Mouse (Mus musculus) neural tube, embryonic 15.5 days (tissue): ENCODE measurements around the gene 4931423N10Rik. TPM values are rescaled to one million over a fixed set of nuclear protein-coding genes. Genes with fewer than 3 reads are reported as not detected.
"Not testable (repeated sequence)": the region's sequence is repeated elsewhere in the genome, so short reads cannot be mapped to it uniquely, and the experiment has no call there.

Experiments
- ATAC-seq: fragments of 200-750 bp; cut with Nextera tagmentation; 2 replicates; pipeline ENCODE4 v1.8.0; 2017; ENCODE audit warnings: mild to moderate bottlenecking, moderate TSS enrichment, moderate library complexity; ENCODE audit not compliant: low FRiP score
- H3K27ac ChIP-seq: fragments of 300-500 bp; sonication (generic); replicated peaks from 2 replicates; pipeline ENCODE4 v1.5.1; 2015; ENCODE audit warnings: mild to moderate bottlenecking, inconsistent platforms
- H3K27me3 ChIP-seq: fragments of 300-500 bp; sonication (generic); replicated peaks from 2 replicates; pipeline ENCODE4 v1.6.1; 2015; ENCODE audit warnings: inconsistent platforms
- H3K36me3 ChIP-seq: fragments of 300-500 bp; sonication (generic); 2 replicates; pipeline ENCODE4 v1.6.1; 2015; ENCODE audit warnings: inconsistent platforms
- H3K4me1 ChIP-seq: fragments of 300-500 bp; sonication (generic); 2 replicates; pipeline ENCODE4 v1.6.1; 2015; ENCODE audit warnings: inconsistent platforms
- H3K4me2 ChIP-seq: fragments of 300-500 bp; sonication (generic); 2 replicates; pipeline ENCODE4 v1.6.1; 2015; ENCODE audit warnings: inconsistent platforms, mild to moderate bottlenecking, moderate library complexity
- H3K4me3 ChIP-seq: fragments of 300-500 bp; sonication (generic); replicated peaks from 2 replicates; pipeline ENCODE4 v1.5.1; 2015; ENCODE audit warnings: mild to moderate bottlenecking, inconsistent platforms
- H3K9ac ChIP-seq: fragments of 300-500 bp; sonication (generic); replicated peaks from 2 replicates; pipeline ENCODE4 v1.6.1; 2015; ENCODE audit warnings: mild to moderate bottlenecking, inconsistent platforms
- H3K9me3 ChIP-seq: fragments of 300-500 bp; sonication (generic); replicated peaks from 2 replicates; pipeline ENCODE4 v1.6.1; 2016; ENCODE audit warnings: inconsistent platforms
- WGBS: fragments of 180-500 bp; shearing (Covaris S2); methylation state at CpG from one replicate; pipeline ENCODE4 v1.1.7; 2015; ENCODE audit warnings: mixed read lengths; 5-methylcytosine and 5-hydroxymethylcytosine counted together
- polyA plus RNA-seq: library from polyadenylated mRNA; unstranded; fragments of >200 nt; fragmentation: Nextera tagmentation; extraction: Ambion mirVana; gene quantifications from 2 replicates; pipeline ENCODE4 v1.2.1, GENCODE M21; 2015

4931423N10Rik gene
- polyA plus RNA-seq, result 0.10 TPM in 1 of 2 replicates, not detected in the other

DNA sequence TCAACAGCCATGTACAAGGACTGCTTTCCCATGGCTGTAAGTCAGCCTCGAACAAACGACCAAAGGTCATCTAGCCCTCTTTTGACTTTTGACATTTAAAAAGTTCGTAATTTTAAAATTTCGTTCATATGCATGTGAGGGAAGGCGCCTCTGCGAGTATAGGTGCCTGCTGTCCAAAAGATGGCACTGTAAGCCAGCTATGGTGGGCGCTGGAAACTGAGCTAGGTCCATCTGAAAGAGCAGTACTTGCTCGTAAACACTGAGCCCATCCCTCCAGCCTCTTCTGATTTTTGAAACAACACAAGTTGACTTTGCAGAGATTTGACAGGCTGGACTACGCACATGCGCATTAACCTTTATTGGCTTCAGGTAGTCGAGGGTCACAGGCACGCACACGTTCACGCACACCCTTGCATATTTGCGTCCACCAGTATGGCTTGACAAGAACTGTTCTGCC is at the start of gene 4931423N10Rik:
Gene 4931423N10Rik, plus strand, starts transcription at position 407 of the 457 bp plus-strand sequence.
- no peaks in the 10 kb centered on the region for H3K27me3 ChIP-seq
- no peak within 1 kb of the TSS for H3K4me3 ChIP-seq
- H3K9me3 ChIP-seq, result no peaks in the 10 kb centered on the region
- no peak for ATAC-seq
- H3K27ac ChIP-seq, result no peak within 1 kb of the TSS
- WGBS, result 81% methylated on average over 15 of the region's 15 CpGs
- H3K4me2 ChIP-seq, result no peak within 1 kb of the TSS
- no peaks in the 10 kb centered on the region for H3K36me3 ChIP-seq
- H3K4me1 ChIP-seq, result no peaks in the 10 kb centered on the region
- no peak within 1 kb of the TSS for H3K9ac ChIP-seq

DNA sequence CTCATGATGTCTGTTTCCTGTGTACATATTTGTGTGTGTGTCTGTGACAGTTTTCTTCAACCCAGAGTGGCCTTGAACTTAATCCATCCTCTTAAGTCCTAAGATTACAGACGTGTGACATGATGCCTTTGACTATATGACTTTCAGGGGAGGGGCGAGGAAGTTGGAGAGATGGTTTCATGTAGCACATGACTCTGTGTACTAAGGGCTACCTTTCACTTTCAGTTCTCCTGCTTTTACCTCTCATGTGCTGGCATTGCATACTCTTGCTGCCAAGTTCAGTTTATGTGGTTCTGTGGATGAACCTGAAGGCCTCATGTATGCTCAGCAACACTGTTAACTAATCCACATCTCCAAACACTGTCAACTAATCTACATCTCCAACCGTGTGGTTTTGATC is 35.0 kb upstream of the 4931423N10Rik start:
- no peaks in the 10 kb centered on the region for H3K27me3 ChIP-seq
- no peaks in the 10 kb centered on the region for H3K4me1 ChIP-seq
- no peak overlapping the region for H3K9ac ChIP-seq
- no peak overlapping the region for H3K4me3 ChIP-seq
- ATAC-seq, result no peak
- WGBS, result 95% methylated on average over 3 of the region's 3 CpGs
- no peak overlapping the region for H3K4me2 ChIP-seq
- no peaks in the 10 kb centered on the region for H3K9me3 ChIP-seq
- H3K36me3 ChIP-seq, result peaks cover 66% of the 10 kb centered on the region
- no peak overlapping the region for H3K27ac ChIP-seq

DNA sequence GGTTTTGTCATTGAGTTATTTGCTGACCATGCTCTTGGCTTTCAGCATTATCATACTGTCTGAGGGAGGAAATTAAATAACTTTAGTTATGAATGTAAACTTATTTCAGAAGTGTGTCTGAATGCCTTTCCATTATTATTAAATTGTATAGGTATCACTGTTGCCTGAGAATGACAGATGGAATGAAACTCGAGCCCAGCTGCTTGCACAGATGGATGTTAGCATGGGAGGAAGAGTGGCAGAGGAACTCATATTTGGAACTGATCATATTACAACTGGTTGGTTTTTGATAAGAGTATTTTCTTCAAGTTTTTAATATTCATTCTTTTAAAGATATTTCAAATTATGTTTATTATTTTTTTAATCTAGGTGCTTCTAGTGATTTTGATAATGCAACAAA is 12.9 kb upstream of the 4931423N10Rik start:
- WGBS, result 83% methylated on average over 1 of the region's 1 CpGs
- H3K27ac ChIP-seq, result no peak overlapping the region
- H3K9me3 ChIP-seq, result no peaks in the 10 kb centered on the region
- H3K9ac ChIP-seq, result no peak overlapping the region
- ATAC-seq, result no peak
- peaks cover 61% of the 10 kb centered on the region for H3K36me3 ChIP-seq
- no peak overlapping the region for H3K4me3 ChIP-seq
- H3K4me2 ChIP-seq, result no peak overlapping the region
- H3K27me3 ChIP-seq, result no peaks in the 10 kb centered on the region
- no peaks in the 10 kb centered on the region for H3K4me1 ChIP-seq

DNA sequence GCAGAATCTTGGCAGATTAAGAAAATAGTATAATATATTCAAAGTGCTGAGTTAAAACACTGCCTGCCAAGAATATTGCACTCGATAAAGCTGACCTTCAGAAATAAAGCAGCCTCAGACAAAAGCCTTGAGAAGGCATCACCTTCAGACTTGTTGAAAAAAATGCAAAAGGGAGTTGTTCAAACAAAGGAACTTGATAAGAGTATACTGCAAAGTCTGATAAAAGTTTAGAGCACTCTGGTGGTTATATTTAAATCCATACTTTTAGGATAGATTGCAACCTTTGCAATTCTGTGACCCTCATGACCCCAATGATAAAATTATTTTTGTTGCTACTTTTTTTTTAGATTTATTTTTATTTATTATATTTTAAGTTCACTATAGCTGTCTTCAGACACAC is 6.2 kb upstream of the 4931423N10Rik start:
- no peaks in the 10 kb centered on the region for H3K4me1 ChIP-seq
- WGBS, result 92% methylated on average over 1 of the region's 1 CpGs
- H3K27ac ChIP-seq, result no peak overlapping the region
- ATAC-seq, result no peak
- H3K9ac ChIP-seq, result no peak overlapping the region
- H3K4me2 ChIP-seq, result no peak overlapping the region
- no peaks in the 10 kb centered on the region for H3K27me3 ChIP-seq
- no peak overlapping the region for H3K4me3 ChIP-seq
- H3K9me3 ChIP-seq, result no peaks in the 10 kb centered on the region
- peaks cover 28% of the 10 kb centered on the region for H3K36me3 ChIP-seq

DNA sequence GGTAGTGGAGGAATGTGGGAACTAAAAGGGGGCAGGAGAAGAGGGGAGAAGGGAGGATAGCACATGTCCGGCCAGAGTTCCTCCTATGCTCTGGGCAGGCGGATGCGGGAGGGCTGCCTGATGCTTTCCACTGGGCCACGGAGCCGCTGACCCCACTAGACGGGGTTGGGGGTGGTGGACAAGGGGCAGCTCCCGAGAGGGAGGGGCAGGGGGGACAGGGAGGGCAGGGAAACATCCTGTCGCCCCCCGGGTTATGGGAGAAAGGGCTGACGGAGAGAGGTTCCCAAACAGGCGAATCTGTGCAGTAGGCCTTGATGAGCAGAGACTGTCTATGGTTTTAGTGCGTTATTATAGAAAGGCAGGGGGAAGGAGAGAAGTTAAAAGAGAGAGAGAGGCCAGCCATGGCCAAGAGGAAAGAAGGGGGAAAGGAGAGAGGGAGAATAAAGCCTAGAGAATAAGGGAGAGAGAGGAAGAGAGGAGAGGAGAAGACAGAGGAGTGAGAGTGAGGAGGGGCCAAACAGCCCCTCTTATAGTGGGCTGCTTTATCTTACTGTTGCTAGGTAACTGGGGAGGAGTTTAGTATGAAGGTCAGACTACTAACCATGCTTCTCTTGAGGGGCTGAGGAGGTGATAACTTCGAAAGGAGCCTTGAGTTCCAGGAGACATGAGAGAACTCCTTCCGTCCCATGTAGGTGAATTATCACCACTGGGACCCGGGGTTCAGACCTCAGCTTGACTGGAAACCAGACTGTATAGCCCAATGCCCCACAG is 4.2 kb upstream of the 4931423N10Rik start:
- Histone ChIP-seq H3K27me3 (no peaks in the 10 kb centered on the region), H3K4me2 (no peak overlapping the region), H3K27ac (no peak overlapping the region), H3K4me3 (no peak overlapping the region), H3K9me3 (no peaks in the 10 kb centered on the region), H3K9ac (no peak overlapping the region), H3K4me1 (no peaks in the 10 kb centered on the region), H3K36me3 (peaks cover 22% of the 10 kb centered on the region)
- ATAC-seq, result 0 out of 2 replicates have a peak, but pooled peaks have one; percentile 36
- 61% methylated on average over 15 of the region's 15 CpGs for WGBS

DNA sequence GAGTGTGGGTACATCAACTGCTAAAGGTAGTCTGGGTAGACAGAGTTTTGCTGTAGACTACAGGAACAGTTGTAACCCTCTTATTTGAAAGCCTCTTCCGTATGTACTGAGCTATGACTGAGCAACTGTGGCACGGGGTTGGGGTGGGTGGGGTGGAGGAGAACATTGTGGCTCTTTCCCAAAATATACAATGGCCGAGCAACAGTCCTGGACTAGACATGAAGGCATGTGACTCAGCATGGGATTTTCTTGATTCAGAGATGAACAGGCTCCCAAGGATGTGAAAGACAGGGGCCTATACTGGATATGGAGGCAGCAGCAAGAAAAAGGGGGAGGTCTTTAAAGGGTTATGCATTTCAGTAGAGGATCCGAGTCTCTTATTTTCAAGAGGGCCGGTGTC is 6.4 kb downstream of the 4931423N10Rik start:
- no peaks in the 10 kb centered on the region for H3K4me1 ChIP-seq
- H3K9ac ChIP-seq, result no peak overlapping the region
- H3K27me3 ChIP-seq, result no peaks in the 10 kb centered on the region
- 85% methylated on average over 5 of the region's 5 CpGs for WGBS
- H3K36me3 ChIP-seq, result no peaks in the 10 kb centered on the region
- H3K4me2 ChIP-seq, result no peak overlapping the region
- no peak overlapping the region for H3K27ac ChIP-seq
- no peaks in the 10 kb centered on the region for H3K9me3 ChIP-seq
- ATAC-seq, result no peak
- no peak overlapping the region for H3K4me3 ChIP-seq

DNA sequence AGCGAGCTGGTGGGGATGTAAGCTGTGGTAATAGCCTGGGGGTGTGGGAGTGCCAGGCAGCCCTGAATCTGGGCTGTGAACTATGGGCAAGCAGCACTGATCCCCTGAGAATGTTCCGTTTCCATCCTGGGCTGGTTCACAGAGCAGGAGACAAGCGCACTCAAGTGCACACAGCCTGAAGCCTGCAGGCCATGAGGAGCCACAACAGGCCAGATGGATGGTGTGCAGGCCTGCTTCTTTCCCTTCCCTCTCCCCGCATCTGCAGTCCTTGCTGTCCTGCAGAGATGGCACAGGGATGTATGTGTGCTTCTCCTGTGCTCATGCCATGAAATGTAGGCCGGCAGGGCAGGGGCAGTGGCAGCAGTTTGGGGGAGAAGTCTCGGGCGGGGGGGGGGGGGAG is 17.9 kb downstream of the 4931423N10Rik start:
- Histone ChIP-seq H3K9ac (no peak overlapping the region), H3K9me3 (no peaks in the 10 kb centered on the region), H3K27ac (no peak overlapping the region), H3K4me1 (no peaks in the 10 kb centered on the region), H3K27me3 (no peaks in the 10 kb centered on the region), H3K36me3 (no peaks in the 10 kb centered on the region), H3K4me2 (no peak overlapping the region), H3K4me3 (no peak overlapping the region)
- WGBS, result 67% methylated on average over 7 of the region's 7 CpGs
- no peak for ATAC-seq

DNA sequence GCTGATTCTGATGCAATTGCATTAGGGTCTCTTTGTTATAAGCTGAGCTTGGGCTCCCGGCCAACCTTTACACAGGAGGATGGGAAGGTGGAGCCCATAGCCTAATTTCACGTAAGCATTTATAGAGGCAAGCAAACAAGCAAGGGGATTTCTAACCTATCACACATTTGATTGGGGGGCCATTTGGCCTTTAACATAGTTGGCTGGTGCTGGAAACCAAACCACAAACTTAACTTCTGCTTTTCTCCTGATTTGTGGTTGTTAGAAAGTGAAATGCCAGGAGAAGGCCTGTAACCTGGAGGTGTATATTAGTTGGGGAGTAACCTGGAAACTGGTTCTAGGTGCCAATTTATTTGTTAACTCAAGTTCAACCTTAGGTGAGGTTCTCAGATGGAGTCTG is 21.2 kb downstream of the 4931423N10Rik start:
- no peak overlapping the region for H3K4me2 ChIP-seq
- no peaks in the 10 kb centered on the region for H3K9me3 ChIP-seq
- H3K4me1 ChIP-seq, result no peaks in the 10 kb centered on the region
- 82% methylated on average over 2 of the region's 2 CpGs for WGBS
- no peak overlapping the region for H3K4me3 ChIP-seq
- no peaks in the 10 kb centered on the region for H3K36me3 ChIP-seq
- no peaks in the 10 kb centered on the region for H3K27me3 ChIP-seq
- H3K27ac ChIP-seq, result no peak overlapping the region
- no peak for ATAC-seq
- H3K9ac ChIP-seq, result no peak overlapping the region

DNA sequence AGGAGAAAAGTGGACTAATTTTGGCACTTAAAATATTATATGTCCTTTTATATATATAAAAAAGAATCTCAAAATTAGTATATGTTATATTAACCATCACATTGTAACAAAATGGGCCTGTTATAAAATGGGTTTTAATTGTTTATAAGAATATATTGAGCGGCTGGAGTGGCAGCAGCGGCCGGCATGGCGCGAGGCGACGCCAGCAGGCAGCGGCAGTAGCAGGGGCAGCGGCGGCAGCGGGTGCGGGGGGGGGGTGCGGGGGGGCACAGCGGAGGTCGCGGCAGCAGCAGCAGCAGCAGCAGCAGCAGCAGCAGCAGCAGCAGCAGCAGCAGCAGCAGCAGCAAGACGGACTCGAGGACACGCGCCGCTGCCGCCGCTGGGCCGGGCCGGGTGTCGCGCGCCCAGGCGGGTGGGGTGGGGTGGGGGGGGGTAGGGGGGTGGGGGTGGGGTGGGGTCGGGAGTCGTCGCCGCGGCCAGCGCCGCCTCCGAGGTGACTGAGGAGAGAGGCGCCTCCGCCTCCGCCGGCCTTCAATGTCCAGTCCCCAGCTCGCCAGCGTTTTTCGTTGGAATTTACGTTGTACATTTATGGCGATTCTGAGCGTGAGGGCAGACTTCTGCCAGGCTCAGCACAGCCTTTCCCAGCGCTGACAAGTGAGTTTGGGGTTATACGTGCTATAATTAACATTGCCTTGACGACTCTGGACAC is 26.9 kb downstream of the 4931423N10Rik start:
- Histone ChIP-seq H3K27me3 (peaks cover 4% of the 10 kb centered on the region; the same call in 1 of the 2 replicates), H3K36me3 (no peaks in the 10 kb centered on the region), H3K27ac (no peak overlapping the region), H3K4me3 (peak overlapping the region; percentile 47), H3K4me2 (peak overlapping the region; percentile 63), H3K9ac (peak overlapping the region; percentile 42), H3K9me3 (no peaks in the 10 kb centered on the region), H3K4me1 (no peaks in the 10 kb centered on the region)
- 1% methylated on average over 32 of the region's 50 CpGs for whole genome bisulfite sequencing
- peak; percentile 83 for ATAC-seq

DNA sequence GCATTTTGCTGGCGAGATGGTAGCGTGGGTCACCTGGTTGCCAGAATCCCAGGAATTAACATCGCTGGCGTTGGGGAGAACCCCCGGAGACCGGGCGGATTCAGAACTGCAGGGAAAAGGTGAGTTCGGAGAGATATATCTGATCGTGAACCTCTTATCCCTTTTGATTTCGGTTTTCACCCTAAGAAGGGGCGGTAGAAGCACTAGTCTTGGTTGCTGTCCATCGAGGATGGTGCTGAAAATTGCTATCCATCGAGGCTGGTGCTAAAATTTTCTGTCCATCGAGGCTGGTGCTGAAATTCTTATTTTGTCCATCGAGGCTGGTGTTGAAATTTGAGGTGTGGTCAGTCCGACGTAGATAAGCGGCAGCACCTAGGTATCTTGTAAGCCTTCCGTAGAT is 83.7 kb downstream of the 4931423N10Rik start:
- H3K4me3 ChIP-seq, H3K4me1 ChIP-seq, ATAC-seq, H3K27ac ChIP-seq, H3K27me3 ChIP-seq, H3K4me2 ChIP-seq, H3K9ac ChIP-seq, H3K36me3 ChIP-seq, H3K9me3 ChIP-seq: not testable (repeated sequence)
- 59% methylated on average over 19 of the region's 19 CpGs for WGBS

DNA sequence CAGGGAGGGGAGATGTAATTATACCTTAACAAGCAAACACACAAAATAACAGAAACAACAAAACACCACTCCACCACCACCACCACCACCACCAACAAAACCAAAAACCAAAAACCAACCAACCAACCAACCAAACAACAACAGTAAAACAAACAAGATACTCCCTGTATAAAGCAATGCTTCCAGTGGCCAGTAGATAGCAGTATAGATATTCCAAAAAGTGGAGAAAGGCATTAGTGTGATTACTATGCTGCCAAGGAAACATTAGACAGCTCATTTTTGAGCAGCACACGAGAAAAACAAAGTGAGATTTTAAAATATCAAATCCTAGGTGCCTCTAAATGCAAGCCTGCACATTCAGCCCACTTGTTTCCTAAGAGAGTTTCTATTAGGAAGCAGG is 107.6 kb downstream of the 4931423N10Rik start:
- no peaks in the 10 kb centered on the region for H3K36me3 ChIP-seq
- 5% methylated on average over 1 of the region's 1 CpGs for WGBS
- peak; percentile 75; the same call in 1 of the 2 replicates for ATAC-seq

More for the DNA sequence above, 107.6 kb downstream of the 4931423N10Rik start:
- no peaks in the 10 kb centered on the region for H3K9me3 ChIP-seq
- H3K27me3 ChIP-seq, result no peaks in the 10 kb centered on the region
- no peak overlapping the region for H3K27ac ChIP-seq
- H3K4me3 ChIP-seq, result no peak overlapping the region
- H3K4me2 ChIP-seq, result no peak overlapping the region
- no peaks in the 10 kb centered on the region for H3K4me1 ChIP-seq
- no peak overlapping the region for H3K9ac ChIP-seq
